Mouse (Mus musculus) CH12.LX (cell line): Measurements from ENCODE around the gene Arl15. TPM values are rescaled to one million over a fixed set of nuclear protein-coding genes. Genes with fewer than 3 reads are reported as not detected.

Experiments used
- DNase-seq: peaks from one replicate; pipeline ENCODE4 v3.0.0-alpha.2; 2013; ENCODE audit errors: extremely low read depth
- H3K27ac ChIP-seq: 2 replicates; pipeline ENCODE4 v1.5.1; 2012; ENCODE audit warnings: low read depth, mild to moderate bottlenecking, control low read depth, moderate library complexity; ENCODE audit not compliant: insufficient read depth
- H3K27me3 ChIP-seq: replicated peaks from 2 replicates; pipeline ENCODE3; 2012; ENCODE audit warnings: inconsistent platforms
- H3K36me3 ChIP-seq, 2 experiments: replicated peaks in 1 of 2; 2 replicates each; pipeline versions ENCODE3 to v1.6.1; 2012; ENCODE audit warnings: inconsistent platforms in 1 of 2, low read length in 1 of 2, mild to moderate bottlenecking in 1 of 2, mixed read lengths in 1 of 2, moderate library complexity in 1 of 2; ENCODE audit not compliant: control insufficient read depth in 1 of 2, insufficient read depth in 1 of 2
- H3K4me1 ChIP-seq, 2 experiments: 2 replicates each; pipeline ENCODE4 v1.6.1; 2012; ENCODE audit warnings: inconsistent platforms in 1 of 2, moderate library complexity in 1 of 2; ENCODE audit not compliant: insufficient read depth in 2 of 2, control insufficient read depth in 1 of 2
- H3K4me2 ChIP-seq: 2 replicates; pipeline ENCODE4 v1.6.1; 2012; ENCODE audit warnings: low read depth, mild to moderate bottlenecking, control low read depth; ENCODE audit not compliant: poor library complexity, insufficient read depth, severe bottlenecking
- H3K4me3 ChIP-seq, 3 experiments: fragments of 150-350 bp in 1 of 3; sonication (generic) in 1 of 3; replicated peaks in 1 of 3; 2 replicates each; pipeline versions ENCODE3 to v1.5.1; 2011 to 2012; ENCODE audit warnings: low read depth in 2 of 3, low read length in 2 of 3, mild to moderate bottlenecking in 2 of 3, moderate library complexity in 2 of 3, control low read depth in 1 of 3, improper control_type of control experiment in 1 of 3, inconsistent platforms in 1 of 3, mixed read lengths in 1 of 3; ENCODE audit not compliant: poor library complexity in 1 of 3
- H3K79me2 ChIP-seq: replicated peaks from 2 replicates; pipeline ENCODE4 v1.6.1; 2012; ENCODE audit warnings: mild to moderate bottlenecking, moderate library complexity; ENCODE audit not compliant: control insufficient read depth, poor library complexity, insufficient read depth, severe bottlenecking; ENCODE audit errors: extremely low read depth
- H3K9ac ChIP-seq: 2 replicates; pipeline ENCODE4 v1.6.1; 2012; ENCODE audit warnings: low read depth, mild to moderate bottlenecking, control low read depth, moderate library complexity; ENCODE audit not compliant: insufficient read depth
- H3K9me3 ChIP-seq: replicated peaks from 2 replicates; pipeline ENCODE3; 2012; ENCODE audit warnings: low read length, inconsistent platforms, mixed read lengths
- BHLHE40 ChIP-seq: IDR thresholded peaks from 2 replicates; pipeline ENCODE4 v1.6.1; 2011; ENCODE audit warnings: mild to moderate bottlenecking, low read depth, low read length, improper control_type of control experiment
- CHD1 ChIP-seq: IDR thresholded peaks from 2 replicates; pipeline ENCODE4 v1.6.1; 2012; ENCODE audit warnings: low read depth, low read length, improper control_type of control experiment, inconsistent platforms
- E2F4 ChIP-seq: IDR thresholded peaks from 2 replicates; pipeline ENCODE4 v1.6.1; 2011; ENCODE audit warnings: low read depth, low read length, improper control_type of control experiment; ENCODE audit not compliant: insufficient replicate concordance
- ELF1 ChIP-seq: IDR thresholded peaks from 2 replicates; pipeline ENCODE4 v1.6.1; 2014; ENCODE audit warnings: low read depth, mild to moderate bottlenecking, inconsistent platforms, low read length, improper control_type of control experiment
- EP300 ChIP-seq: IDR thresholded peaks from 2 replicates; pipeline ENCODE4 v1.6.1; 2011; ENCODE audit warnings: low read length, improper control_type of control experiment
- ETS1 ChIP-seq: conservative IDR thresholded peaks from 2 replicates; pipeline ENCODE4 v1.6.1; 2012; ENCODE audit warnings: low read depth, mild to moderate bottlenecking, inconsistent platforms, low read length, improper control_type of control experiment, moderate library complexity
- HCFC1 ChIP-seq: IDR thresholded peaks from 2 replicates; pipeline ENCODE4 v1.6.1; 2012; ENCODE audit warnings: low read depth, mild to moderate bottlenecking, inconsistent platforms, low read length, improper control_type of control experiment
- IRF4 ChIP-seq: IDR thresholded peaks from 2 replicates; pipeline ENCODE4 v1.6.1; 2014; ENCODE audit warnings: low read depth, mild to moderate bottlenecking, inconsistent platforms, low read length, improper control_type of control experiment
- JUN ChIP-seq: IDR thresholded peaks from 2 replicates; pipeline ENCODE4 v1.6.1; 2011; ENCODE audit warnings: low read depth, mild to moderate bottlenecking, low read length, improper control_type of control experiment, moderate library complexity; ENCODE audit not compliant: insufficient read depth
- JUND ChIP-seq: conservative IDR thresholded peaks from 2 replicates; pipeline ENCODE4 v1.6.1; 2011; ENCODE audit warnings: low read depth, low read length, improper control_type of control experiment
- KAT2A ChIP-seq: IDR thresholded peaks from 2 replicates; pipeline ENCODE4 v1.6.1; 2012; ENCODE audit warnings: low read length, improper control_type of control experiment, inconsistent platforms; ENCODE audit not compliant: insufficient replicate concordance
- MAFK ChIP-seq: IDR thresholded peaks from 2 replicates; pipeline ENCODE4 v1.6.1; 2011; ENCODE audit warnings: low read length, improper control_type of control experiment; ENCODE audit not compliant: insufficient replicate concordance
- MAZ ChIP-seq: IDR thresholded peaks from 2 replicates; pipeline ENCODE4 v1.6.1; 2012; ENCODE audit warnings: low read depth, mild to moderate bottlenecking, inconsistent platforms, low read length, improper control_type of control experiment, moderate library complexity
- MEF2A ChIP-seq: IDR thresholded peaks from 2 replicates; pipeline ENCODE4 v1.6.1; 2014; ENCODE audit warnings: low read depth, mild to moderate bottlenecking, inconsistent platforms, low read length, improper control_type of control experiment, borderline replicate concordance
- MXI1 ChIP-seq: IDR thresholded peaks from 2 replicates; pipeline ENCODE4 v1.6.1; 2011; ENCODE audit warnings: mild to moderate bottlenecking, low read depth, low read length, improper control_type of control experiment
- MYC ChIP-seq: IDR thresholded peaks from 2 replicates; pipeline ENCODE4 v1.6.1; 2011; ENCODE audit warnings: low read depth, mild to moderate bottlenecking, improper control_type of control experiment, low read length
- NELFE ChIP-seq: IDR thresholded peaks from 2 replicates; pipeline ENCODE4 v1.6.1; 2011; ENCODE audit warnings: low read depth, low read length, improper control_type of control experiment
- PAX5 ChIP-seq: IDR thresholded peaks from 2 replicates; pipeline ENCODE4 v1.6.1; 2012; ENCODE audit warnings: low read length, inconsistent platforms, mixed read lengths
- POLR2AphosphoS2 ChIP-seq: IDR thresholded peaks from 2 replicates; pipeline ENCODE4 v1.6.1; 2011; ENCODE audit warnings: low read depth, low read length, improper control_type of control experiment
- RAD21 ChIP-seq: IDR thresholded peaks from 2 replicates; pipeline ENCODE4 v1.6.1; 2011; ENCODE audit warnings: low read depth, mild to moderate bottlenecking, low read length, improper control_type of control experiment, moderate library complexity
- RCOR1 ChIP-seq: conservative IDR thresholded peaks from 2 replicates; pipeline ENCODE4 v1.6.1; 2012; ENCODE audit warnings: low read depth, mild to moderate bottlenecking, inconsistent platforms, low read length, improper control_type of control experiment
- SMC3 ChIP-seq: IDR thresholded peaks from 2 replicates; pipeline ENCODE4 v1.6.1; 2011; ENCODE audit warnings: low read depth, low read length, improper control_type of control experiment
- ZMIZ1 ChIP-seq: IDR thresholded peaks from 2 replicates; pipeline ENCODE4 v1.6.1; 2012; ENCODE audit warnings: low read depth, mild to moderate bottlenecking, inconsistent platforms, low read length, improper control_type of control experiment
- ZNF384 ChIP-seq: IDR thresholded peaks from 2 replicates; pipeline ENCODE4 v1.6.1; 2012; ENCODE audit warnings: low read depth, low read length, improper control_type of control experiment, inconsistent platforms
- dilution Hi-C: fragments of 300-500 bp; cut with MboI; formaldehyde crosslinking; loops from 2 replicates; pipeline ENCODE4 v1.14.3; 2020; ENCODE audit warnings: low sequenced_read_pairs; ENCODE audit not compliant: extremely low pct_unique_long_range_greater_than_20kb, extremely low pct_ligation_motif_present
- in situ Hi-C: fragments of 300-500 bp; cut with MboI; formaldehyde crosslinking; loops from 3 replicates; pipeline ENCODE4 v1.14.3; 2019; ENCODE audit warnings: low sequenced_read_pairs, low pct_ligation_motif_present, low pct_unique_long_range_greater_than_20kb, mixed read lengths
- polyA plus RNA-seq: library from polyadenylated mRNA; unstranded; fragments of >175 nt; gene quantifications from 2 replicates; pipeline ENCODE4 v1.2.1, GENCODE M21; 2012; ENCODE audit warnings: low read depth; ENCODE audit not compliant: insufficient read length
- total RNA-seq, 2 experiments: library from RNA; depleted of rRNA; stranded (reverse); fragments of 300-350 nt in 1 of 2; fragments of >200 nt in 1 of 2; gene quantifications; 2 replicates each; pipeline ENCODE4 v1.2.3; 2012 to 2014

The Arl15 gene
- total and polyA plus RNA-seq, 3 experiments = 2.2 to 5.2 (median 4.8) TPM

- Histone ChIP-seq H3K27me3 (no peaks in the 10 kb centered on the region), H3K9ac (no peak overlapping the region), H3K9me3 (no peaks in the 10 kb centered on the region), H3K36me3 (no peaks in the 10 kb centered on the region), H3K4me2 (no peak overlapping the region), H3K4me3 (no peak overlapping the region), H3K27ac (no peak overlapping the region), H3K79me2 (no peaks in the 10 kb centered on the region), H3K4me1 (no peaks in the 10 kb centered on the region; a peak in 1 of 4 replicates)
- TF ChIP-seq MAFK (no peak), NELFE (no peak), EP300 (no peak), IRF4 (no peak), E2F4 (no peak), ETS1 (no peak), PAX5 (no peak), JUN (no peak), MXI1 (no peak), MEF2A (no peak), RAD21 (no peak), JUND (no peak), ELF1 (no peak), MAZ (no peak), ZMIZ1 (no peak), BHLHE40 (no peak), MYC (no peak), RCOR1 (no peak), POLR2AphosphoS2 (no peak), CHD1 (no peak)
- in situ Hi-C loops = no loop called here
- no peak for DNase-seq
- dilution Hi-C loops = no loop called here
Observed at GRCm38 (mm10) chr13:114200545-114200944, 406.2 kb downstream of the Arl15 start.

- Histone ChIP-seq H3K4me3 (no peak overlapping the region), H3K9me3 (no peaks in the 10 kb centered on the region)
- DNase-seq = no peak
- in situ Hi-C loops = no loop called here
- TF ChIP-seq JUN = no peak
- TF ChIP-seq HCFC1 = no peak
- no peak for TF ChIP-seq SMC3
- TF ChIP-seq KAT2A = no peak
- no peak for TF ChIP-seq ZNF384
- no peak for TF ChIP-seq IRF4
- TF ChIP-seq, all 38 proteins: peak for 0
- H3K4me1 ChIP-seq = peaks cover 0 to 2% of the 10 kb centered on the region in 2 experiments; a peak in 1 of 4 replicates
- H3K27me3 ChIP-seq = no peaks in the 10 kb centered on the region
- H3K9ac ChIP-seq = no peak overlapping the region
- dilution Hi-C loops = no loop called here
- H3K36me3 ChIP-seq = no peaks in the 10 kb centered on the region
- H3K79me2 ChIP-seq = no peaks in the 10 kb centered on the region
- H3K27ac ChIP-seq = no peak overlapping the region
- H3K4me2 ChIP-seq = no peak overlapping the region
Observed at GRCm38 (mm10) chr13:114202806-114203570, 408.7 kb downstream of the Arl15 start.
